Mouse (Mus musculus): Measurements from ENCODE around the gene Serping1.

DNA sequence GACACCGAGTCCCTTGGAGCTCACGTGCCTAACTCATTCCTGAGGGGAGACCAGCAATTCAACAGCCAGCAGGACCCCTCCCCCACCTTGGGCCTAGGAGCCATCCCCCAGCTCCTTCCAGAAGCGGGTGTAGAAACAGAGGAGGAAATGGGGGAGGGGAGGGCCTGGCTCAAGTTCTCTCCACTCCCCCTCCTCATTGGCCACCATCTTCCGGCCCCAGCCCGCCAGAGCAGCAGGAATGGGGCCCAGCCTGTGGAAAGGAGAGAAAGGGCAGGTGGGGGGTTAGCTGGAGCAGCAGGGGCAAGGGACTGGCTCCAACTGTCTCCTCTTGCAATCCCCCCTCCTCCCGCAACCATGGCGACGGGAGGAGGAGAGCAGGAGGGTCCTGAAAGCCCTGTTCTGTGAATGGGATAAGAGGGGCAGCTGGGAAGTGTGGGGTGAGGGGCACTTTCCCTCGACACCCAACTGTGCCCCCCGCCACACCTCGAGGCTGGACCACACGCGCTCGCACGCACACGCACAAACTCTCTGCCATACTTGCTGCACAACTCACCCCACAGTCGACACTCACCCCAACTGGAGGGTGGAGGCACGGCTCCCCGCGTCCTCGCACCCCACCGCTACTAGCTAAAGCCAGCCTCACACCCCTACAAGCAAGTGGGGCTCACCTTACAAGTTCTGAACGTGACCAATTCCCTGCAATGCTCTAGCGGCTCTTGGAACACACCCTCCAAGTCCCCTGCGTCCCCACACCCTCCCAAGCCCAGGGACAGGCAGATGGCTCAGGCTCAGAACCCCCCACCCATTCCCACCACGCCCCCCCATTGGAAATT, 32.6 kb downstream of the Serping1 start:
- TF ChIP-seq CTCF (IDR thresholded peaks at IDR 0.05; ENCODE audit: borderline replicate concordance, control insufficient read depth, extremely low read depth, insufficient read depth, low read length, poor library complexity) (no peak), POLR2A (IDR thresholded peaks at IDR 0.05; ENCODE audit: control insufficient read depth, extremely low read depth, insufficient read depth, low read length, poor library complexity) (no peak)

All from thymus, adult 2 months (tissue).